Mouse (Mus musculus): ENCODE measurements at regions not wholly inside any gene's neighbourhood (a gene's known extent, or its start where the extent isn't known, plus 50 kb on each side); places are given as distances from the start of the nearest gene placed in this dataset.

DNA sequence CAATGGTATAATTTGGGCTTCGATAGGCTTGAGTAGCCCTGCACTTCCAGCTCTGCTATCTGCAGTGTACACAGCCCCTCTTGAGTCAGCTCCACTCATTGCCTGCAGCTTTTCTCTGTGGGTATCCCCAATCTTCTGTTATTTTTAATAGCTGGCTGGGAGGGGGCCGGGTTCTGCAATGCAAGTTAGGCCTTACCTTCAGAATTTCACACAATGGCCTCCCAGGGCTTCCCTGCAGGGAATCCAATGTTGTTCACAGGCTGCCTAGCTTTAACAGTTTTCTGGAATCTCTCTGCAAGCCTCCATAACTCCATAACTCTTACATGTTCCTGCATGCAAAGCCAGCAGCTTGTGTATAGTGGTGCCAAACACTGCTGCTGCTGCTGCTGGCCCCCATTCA lies 197.7 kb upstream of the Fam92a start:
- DNase-seq: no peak
- Histone ChIP-seq H3K4me3 (ENCODE audit: control insufficient read depth, insufficient read depth, low read length) (no peak overlapping the region), H3K27me3 (ENCODE audit: control insufficient read depth, insufficient read depth, low read length) (no peaks in the 10 kb centered on the region), H3K4me1 (replicated peaks; ENCODE audit: control insufficient read depth, insufficient read depth, low read length) (no peaks in the 10 kb centered on the region), H3K36me3 (ENCODE audit: control insufficient read depth, insufficient read depth, low read length) (no peaks in the 10 kb centered on the region), H3K27ac (ENCODE audit: control insufficient read depth, insufficient read depth, low read length) (no peak overlapping the region)
- 90% methylated on average over 2 of the region's 2 CpGs for WGBS
- TF ChIP-seq CTCF (IDR thresholded peaks at IDR 0.05; ENCODE audit: borderline replicate concordance, control insufficient read depth, extremely low read depth, insufficient read depth, low read length, poor library complexity): no peak
- TF ChIP-seq POLR2A (IDR thresholded peaks at IDR 0.05; ENCODE audit: control insufficient read depth, extremely low read depth, insufficient read depth, low read length, poor library complexity): no peak

DNA sequence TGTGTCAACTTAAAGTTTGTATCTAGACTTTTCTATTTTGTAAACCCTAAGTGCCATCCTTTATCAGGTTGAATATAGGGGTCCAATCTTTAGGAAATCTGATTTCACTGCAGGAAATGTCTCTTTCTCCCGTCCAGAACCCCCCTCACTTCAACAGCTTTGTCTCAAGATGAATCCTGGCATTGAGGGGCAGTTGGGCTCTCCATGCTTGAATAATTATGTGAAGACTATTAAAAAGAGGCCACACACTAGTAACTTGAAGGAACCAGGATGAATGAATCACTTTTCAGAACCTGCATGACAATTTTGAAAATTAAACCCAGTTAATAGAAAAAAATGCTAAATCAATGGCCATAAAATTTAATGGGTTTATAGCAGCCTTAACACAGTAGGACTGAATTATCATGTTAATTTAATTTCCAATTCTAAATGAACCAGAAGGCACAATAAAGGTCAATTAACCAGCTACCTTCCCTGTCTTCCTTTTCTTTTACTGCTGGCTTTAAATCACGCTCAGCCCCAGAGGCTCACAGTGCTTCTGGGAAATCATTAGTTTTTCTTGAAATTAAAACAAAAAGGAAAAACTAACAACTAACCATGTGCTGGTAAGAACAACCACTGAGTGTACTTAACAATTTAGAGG lies 185.3 kb upstream of the Fam92a start:
- no peaks in the 10 kb centered on the region for H3K36me3 ChIP-seq (ENCODE audit: control insufficient read depth, insufficient read depth, low read length)
- 87% methylated on average over 2 of the region's 2 CpGs for WGBS
- no peak for DNase-seq
- H3K27ac ChIP-seq (ENCODE audit: control insufficient read depth, insufficient read depth, low read length): no peak overlapping the region
- no peaks in the 10 kb centered on the region for H3K4me1 ChIP-seq (replicated peaks; ENCODE audit: control insufficient read depth, insufficient read depth, low read length)
- H3K4me3 ChIP-seq (ENCODE audit: control insufficient read depth, insufficient read depth, low read length): no peak overlapping the region
- H3K27me3 ChIP-seq (ENCODE audit: control insufficient read depth, insufficient read depth, low read length): no peaks in the 10 kb centered on the region
- TF ChIP-seq POLR2A (IDR thresholded peaks at IDR 0.05; ENCODE audit: control insufficient read depth, extremely low read depth, insufficient read depth, low read length, poor library complexity) (no peak), CTCF (IDR thresholded peaks at IDR 0.05; ENCODE audit: borderline replicate concordance, control insufficient read depth, extremely low read depth, insufficient read depth, low read length, poor library complexity) (no peak)

DNA sequence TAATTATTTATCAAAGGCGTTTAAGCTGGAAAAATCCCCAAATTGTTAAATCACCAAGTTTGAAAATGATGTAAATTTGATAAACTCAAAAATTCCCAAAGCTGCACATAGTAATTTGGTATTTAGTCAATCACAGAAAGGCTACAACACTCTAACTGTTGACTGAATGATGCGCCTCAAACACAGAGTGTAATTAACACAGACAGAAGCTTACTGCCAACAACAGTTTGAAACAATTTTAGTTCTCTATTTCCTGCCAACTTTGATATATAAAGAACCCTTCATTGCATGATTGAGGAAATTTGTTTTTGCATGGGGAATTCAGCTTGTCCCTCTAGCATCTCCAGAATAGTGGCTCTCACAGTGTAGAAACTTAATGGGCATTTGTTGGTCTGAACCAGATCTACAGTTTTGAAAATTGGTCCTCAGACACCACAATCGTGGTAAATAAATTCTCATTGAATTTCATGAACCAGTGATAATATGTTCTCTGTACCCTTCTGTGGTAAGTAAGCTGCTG lies 181.6 kb upstream of the Fam92a start:
- Histone ChIP-seq H3K4me3 (ENCODE audit: control insufficient read depth, insufficient read depth, low read length) (no peak overlapping the region), H3K27me3 (ENCODE audit: control insufficient read depth, insufficient read depth, low read length) (no peaks in the 10 kb centered on the region), H3K4me1 (replicated peaks; ENCODE audit: control insufficient read depth, insufficient read depth, low read length) (no peaks in the 10 kb centered on the region), H3K27ac (ENCODE audit: control insufficient read depth, insufficient read depth, low read length) (no peak overlapping the region), H3K36me3 (ENCODE audit: control insufficient read depth, insufficient read depth, low read length) (no peaks in the 10 kb centered on the region)
- DNase-seq: no peak
- 83% methylated on average over 3 of the region's 3 CpGs for WGBS
- TF ChIP-seq POLR2A (IDR thresholded peaks at IDR 0.05; ENCODE audit: control insufficient read depth, extremely low read depth, insufficient read depth, low read length, poor library complexity): no peak

DNA sequence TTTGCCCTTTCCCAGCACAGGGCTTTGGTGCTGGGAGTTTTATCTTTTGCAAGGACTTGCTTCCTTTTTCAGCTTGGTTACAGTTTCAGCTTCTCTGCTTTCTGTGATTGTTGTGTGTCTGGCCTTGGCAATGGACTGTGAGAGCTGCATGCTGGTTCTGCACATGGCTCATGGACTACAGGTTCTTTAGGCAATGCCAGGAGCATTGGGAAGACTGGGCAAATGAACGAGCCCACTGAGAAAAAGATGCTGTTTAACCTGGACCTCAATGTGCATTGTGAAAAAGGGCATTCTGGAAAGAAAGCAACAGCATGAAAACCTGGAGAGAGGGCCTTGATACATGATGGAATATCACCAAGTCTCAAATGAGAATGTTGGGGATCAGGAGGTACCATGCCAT lies 167.4 kb upstream of the Fam92a start:
- H3K27ac ChIP-seq (ENCODE audit: control insufficient read depth, insufficient read depth, low read length): no peak overlapping the region
- H3K4me3 ChIP-seq (ENCODE audit: control insufficient read depth, insufficient read depth, low read length): no peak overlapping the region
- no peaks in the 10 kb centered on the region for H3K4me1 ChIP-seq (replicated peaks; ENCODE audit: control insufficient read depth, insufficient read depth, low read length)
- 71% methylated on average over 1 of the region's 1 CpGs for WGBS
- no peaks in the 10 kb centered on the region for H3K27me3 ChIP-seq (ENCODE audit: control insufficient read depth, insufficient read depth, low read length)
- no peaks in the 10 kb centered on the region for H3K36me3 ChIP-seq (ENCODE audit: control insufficient read depth, insufficient read depth, low read length)
- no peak for DNase-seq
- TF ChIP-seq POLR2A (IDR thresholded peaks at IDR 0.05; ENCODE audit: control insufficient read depth, extremely low read depth, insufficient read depth, low read length, poor library complexity) (no peak), CTCF (IDR thresholded peaks at IDR 0.05; ENCODE audit: borderline replicate concordance, control insufficient read depth, extremely low read depth, insufficient read depth, low read length, poor library complexity) (no peak)

DNA sequence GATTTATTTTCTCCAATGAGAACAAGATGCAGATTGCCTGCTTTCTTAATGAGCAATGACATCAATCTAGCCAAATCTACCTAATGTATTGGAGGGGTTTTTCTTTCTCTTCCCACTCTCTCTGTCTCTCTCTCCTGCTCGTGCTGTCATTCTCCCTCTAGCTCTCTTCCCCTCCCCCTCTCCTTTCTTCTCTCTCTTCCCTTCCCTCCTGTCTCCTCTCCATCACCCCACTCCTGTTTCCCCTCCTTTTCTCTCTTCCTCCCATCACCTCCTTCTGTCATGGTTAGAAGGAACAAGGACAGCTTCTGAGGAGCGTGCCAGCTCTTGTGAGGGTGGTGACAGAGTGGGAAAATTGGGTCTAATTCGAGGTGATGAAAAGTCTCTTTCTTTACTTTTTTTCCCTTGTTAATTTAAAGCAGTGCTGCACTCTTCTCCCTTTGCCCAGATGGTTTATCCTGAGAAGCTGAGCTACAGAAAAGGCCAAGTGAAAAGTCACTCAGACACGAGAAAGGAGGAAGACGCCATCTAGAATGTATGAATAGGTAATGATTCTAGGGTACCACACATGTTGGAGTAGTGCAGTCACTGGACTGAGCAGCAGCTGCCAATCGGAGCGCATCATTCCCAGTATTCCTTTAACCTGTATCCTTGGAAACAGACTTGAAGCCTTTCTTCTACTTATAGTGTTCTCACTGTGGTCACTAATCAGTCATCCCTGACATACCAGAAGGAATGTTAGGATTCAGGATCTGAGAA lies 163.2 kb upstream of the Fam92a start:
- Histone ChIP-seq H3K4me1 (replicated peaks; ENCODE audit: control insufficient read depth, insufficient read depth, low read length) (no peaks in the 10 kb centered on the region), H3K36me3 (ENCODE audit: control insufficient read depth, insufficient read depth, low read length) (no peaks in the 10 kb centered on the region), H3K27me3 (ENCODE audit: control insufficient read depth, insufficient read depth, low read length) (no peaks in the 10 kb centered on the region), H3K27ac (ENCODE audit: control insufficient read depth, insufficient read depth, low read length) (no peak overlapping the region), H3K4me3 (ENCODE audit: control insufficient read depth, insufficient read depth, low read length) (no peak overlapping the region)
- no peak for DNase-seq
- WGBS: 83% methylated on average over 7 of the region's 7 CpGs
- TF ChIP-seq POLR2A (IDR thresholded peaks at IDR 0.05; ENCODE audit: control insufficient read depth, extremely low read depth, insufficient read depth, low read length, poor library complexity) (no peak), CTCF (IDR thresholded peaks at IDR 0.05; ENCODE audit: borderline replicate concordance, control insufficient read depth, extremely low read depth, insufficient read depth, low read length, poor library complexity) (no peak)

DNA sequence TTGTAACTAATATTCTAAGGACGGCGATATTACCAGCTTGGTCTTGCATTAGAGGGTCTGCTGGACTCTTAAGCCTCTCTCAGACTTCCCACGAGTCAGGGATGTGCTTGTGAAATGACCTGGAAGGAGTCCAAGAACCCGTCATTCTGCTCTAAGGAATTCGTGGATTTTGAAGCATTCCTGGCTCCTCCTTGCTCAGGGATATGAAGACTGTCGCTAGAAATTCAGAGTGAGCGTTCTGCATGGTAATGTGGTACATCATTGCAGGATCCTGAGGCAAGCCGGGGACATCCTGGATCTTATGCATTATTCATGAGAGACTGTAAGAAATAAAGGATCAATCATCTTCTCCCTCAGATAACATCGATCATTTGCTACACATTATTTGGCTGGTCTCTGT lies 162.6 kb upstream of the Fam92a start:
- H3K27ac ChIP-seq (ENCODE audit: control insufficient read depth, insufficient read depth, low read length): no peak overlapping the region
- H3K4me1 ChIP-seq (replicated peaks; ENCODE audit: control insufficient read depth, insufficient read depth, low read length): no peaks in the 10 kb centered on the region
- 84% methylated on average over 9 of the region's 9 CpGs for WGBS
- H3K36me3 ChIP-seq (ENCODE audit: control insufficient read depth, insufficient read depth, low read length): no peaks in the 10 kb centered on the region
- no peaks in the 10 kb centered on the region for H3K27me3 ChIP-seq (ENCODE audit: control insufficient read depth, insufficient read depth, low read length)
- no peak for DNase-seq
- TF ChIP-seq CTCF (IDR thresholded peaks at IDR 0.05; ENCODE audit: borderline replicate concordance, control insufficient read depth, extremely low read depth, insufficient read depth, low read length, poor library complexity) (no peak), POLR2A (IDR thresholded peaks at IDR 0.05; ENCODE audit: control insufficient read depth, extremely low read depth, insufficient read depth, low read length, poor library complexity) (no peak)
- H3K4me3 ChIP-seq (ENCODE audit: control insufficient read depth, insufficient read depth, low read length): no peak overlapping the region
